Mouse (Mus musculus): Measurements from ENCODE around the gene Cryl1. TPM values are rescaled to one million over a fixed set of nuclear protein-coding genes. Genes with fewer than 3 reads are reported as not detected.

Cryl1 gene
- polyA plus RNA-seq, 1 experiment from 2014 or later: 9.2 TPM

GRCm38 (mm10) chr14:57407039-57407987 is 9.0 kb upstream of the Cryl1 start:
- H3K9me3 ChIP-seq (ENCODE audit: control insufficient read depth, low read length): no peaks in the 10 kb centered on the region
- no peak overlapping the region for H3K27ac ChIP-seq (ENCODE audit: low read depth, low read length)
- WGBS: 8% methylated on average over 12 of the region's 12 CpGs
- H3K4me3 ChIP-seq (ENCODE audit: low read depth, low read length): no peak overlapping the region
- ATAC-seq (ENCODE audit: low read depth): peak; percentile 72; the same call in 1 of the 2 replicates
- H3K36me3 ChIP-seq (ENCODE audit: control insufficient read depth, insufficient read depth, low read length): no peaks in the 10 kb centered on the region
- H3K4me2 ChIP-seq (ENCODE audit: low read depth, low read length): no peak overlapping the region
- H3K27me3 ChIP-seq (ENCODE audit: control insufficient read depth, insufficient read depth, low read length): no peaks in the 10 kb centered on the region
- no peaks in the 10 kb centered on the region for H3K4me1 ChIP-seq (ENCODE audit: control insufficient read depth, insufficient read depth, low read length)
- no peak overlapping the region for H3K9ac ChIP-seq (replicated peaks; ENCODE audit: low read depth, low read length)

GRCm38 (mm10) chr14:57402815-57403214 is 4.5 kb upstream of the Cryl1 start:
- Histone ChIP-seq H3K4me2 (ENCODE audit: low read depth, low read length) (no peak overlapping the region), H3K27ac (ENCODE audit: low read depth, low read length) (no peak overlapping the region), H3K36me3 (ENCODE audit: control insufficient read depth, insufficient read depth, low read length) (no peaks in the 10 kb centered on the region)

GRCm38 (mm10) chr14:57398813-57399427 is 591 bp upstream of the Cryl1 start:
- Histone ChIP-seq H3K4me3 (ENCODE audit: low read depth, low read length) (peak overlapping the region; percentile 53), H3K9ac (replicated peaks; ENCODE audit: low read depth, low read length) (no peak overlapping the region; the same call in 1 of the 2 replicates), H3K27ac (ENCODE audit: low read depth, low read length) (no peak overlapping the region), H3K9me3 (ENCODE audit: control insufficient read depth, low read length) (no peaks in the 10 kb centered on the region), H3K4me1 (ENCODE audit: control insufficient read depth, insufficient read depth, low read length) (no peaks in the 10 kb centered on the region), H3K27me3 (ENCODE audit: control insufficient read depth, insufficient read depth, low read length) (no peaks in the 10 kb centered on the region), H3K4me2 (ENCODE audit: low read depth, low read length) (peak overlapping the region; percentile 76), H3K36me3 (ENCODE audit: control insufficient read depth, insufficient read depth, low read length) (no peaks in the 10 kb centered on the region)
- ATAC-seq (ENCODE audit: low read depth): peak; percentile 12; the same call in 1 of the 2 replicates
- WGBS: 21% methylated on average over 13 of the region's 13 CpGs

More at GRCm38 (mm10) chr14:57402815-57403214, 4.5 kb upstream of the Cryl1 start:
- no peak for ATAC-seq (ENCODE audit: low read depth)
- H3K4me1 ChIP-seq (ENCODE audit: control insufficient read depth, insufficient read depth, low read length): no peaks in the 10 kb centered on the region
- H3K27me3 ChIP-seq (ENCODE audit: control insufficient read depth, insufficient read depth, low read length): no peaks in the 10 kb centered on the region
- no peak overlapping the region for H3K9ac ChIP-seq (replicated peaks; ENCODE audit: low read depth, low read length)
- no peaks in the 10 kb centered on the region for H3K9me3 ChIP-seq (ENCODE audit: control insufficient read depth, low read length)
- no peak overlapping the region for H3K4me3 ChIP-seq (ENCODE audit: low read depth, low read length)

GRCm38 (mm10) chr14:57397221-57397620 is 1.1 kb downstream of the Cryl1 start:
- no peaks in the 10 kb centered on the region for H3K27me3 ChIP-seq (ENCODE audit: control insufficient read depth, insufficient read depth, low read length)
- H3K4me2 ChIP-seq (ENCODE audit: low read depth, low read length): no peak overlapping the region
- no peak for ATAC-seq (ENCODE audit: low read depth)
- H3K9me3 ChIP-seq (ENCODE audit: control insufficient read depth, low read length): no peaks in the 10 kb centered on the region
- H3K36me3 ChIP-seq (ENCODE audit: control insufficient read depth, insufficient read depth, low read length): no peaks in the 10 kb centered on the region
- no peaks in the 10 kb centered on the region for H3K4me1 ChIP-seq (ENCODE audit: control insufficient read depth, insufficient read depth, low read length)
- no peak overlapping the region for H3K4me3 ChIP-seq (ENCODE audit: low read depth, low read length)
- H3K27ac ChIP-seq (ENCODE audit: low read depth, low read length): no peak overlapping the region
- WGBS: 89% methylated on average over 5 of the region's 5 CpGs
- no peak overlapping the region for H3K9ac ChIP-seq (replicated peaks; ENCODE audit: low read depth, low read length)

GRCm38 (mm10) chr14:57395470-57395869 is 2.9 kb downstream of the Cryl1 start:
- 79% methylated on average over 2 of the region's 2 CpGs for WGBS
- Histone ChIP-seq H3K27me3 (ENCODE audit: control insufficient read depth, insufficient read depth, low read length) (no peaks in the 10 kb centered on the region), H3K9me3 (ENCODE audit: control insufficient read depth, low read length) (no peaks in the 10 kb centered on the region), H3K36me3 (ENCODE audit: control insufficient read depth, insufficient read depth, low read length) (no peaks in the 10 kb centered on the region), H3K4me2 (ENCODE audit: low read depth, low read length) (no peak overlapping the region), H3K9ac (replicated peaks; ENCODE audit: low read depth, low read length) (no peak overlapping the region), H3K4me3 (ENCODE audit: low read depth, low read length) (no peak overlapping the region), H3K27ac (ENCODE audit: low read depth, low read length) (no peak overlapping the region), H3K4me1 (ENCODE audit: control insufficient read depth, insufficient read depth, low read length) (no peaks in the 10 kb centered on the region)
- ATAC-seq (ENCODE audit: low read depth): no peak

GRCm38 (mm10) chr14:57392278-57392677 is 6.1 kb downstream of the Cryl1 start:
- Histone ChIP-seq H3K9me3 (ENCODE audit: control insufficient read depth, low read length) (no peaks in the 10 kb centered on the region), H3K27ac (ENCODE audit: low read depth, low read length) (no peak overlapping the region), H3K36me3 (ENCODE audit: control insufficient read depth, insufficient read depth, low read length) (no peaks in the 10 kb centered on the region), H3K9ac (replicated peaks; ENCODE audit: low read depth, low read length) (no peak overlapping the region), H3K4me2 (ENCODE audit: low read depth, low read length) (no peak overlapping the region), H3K4me1 (ENCODE audit: control insufficient read depth, insufficient read depth, low read length) (no peaks in the 10 kb centered on the region), H3K27me3 (ENCODE audit: control insufficient read depth, insufficient read depth, low read length) (no peaks in the 10 kb centered on the region), H3K4me3 (ENCODE audit: low read depth, low read length) (no peak overlapping the region)
- WGBS: 72% methylated on average over 5 of the region's 5 CpGs
- no peak for ATAC-seq (ENCODE audit: low read depth)

GRCm38 (mm10) chr14:57391621-57392020 is 6.7 kb downstream of the Cryl1 start:
- H3K4me2 ChIP-seq (ENCODE audit: low read depth, low read length): no peak overlapping the region
- H3K36me3 ChIP-seq (ENCODE audit: control insufficient read depth, insufficient read depth, low read length): no peaks in the 10 kb centered on the region
- 83% methylated on average over 4 of the region's 4 CpGs for WGBS
- no peaks in the 10 kb centered on the region for H3K4me1 ChIP-seq (ENCODE audit: control insufficient read depth, insufficient read depth, low read length)
- ATAC-seq (ENCODE audit: low read depth): no peak
- H3K27ac ChIP-seq (ENCODE audit: low read depth, low read length): no peak overlapping the region
- no peaks in the 10 kb centered on the region for H3K27me3 ChIP-seq (ENCODE audit: control insufficient read depth, insufficient read depth, low read length)
- H3K9ac ChIP-seq (replicated peaks; ENCODE audit: low read depth, low read length): no peak overlapping the region
- no peak overlapping the region for H3K4me3 ChIP-seq (ENCODE audit: low read depth, low read length)
- no peaks in the 10 kb centered on the region for H3K9me3 ChIP-seq (ENCODE audit: control insufficient read depth, low read length)

GRCm38 (mm10) chr14:57386758-57387561 is 11.4 kb downstream of the Cryl1 start:
- H3K9ac ChIP-seq (replicated peaks; ENCODE audit: low read depth, low read length): no peak overlapping the region
- H3K36me3 ChIP-seq (ENCODE audit: control insufficient read depth, insufficient read depth, low read length): no peaks in the 10 kb centered on the region
- no peaks in the 10 kb centered on the region for H3K4me1 ChIP-seq (ENCODE audit: control insufficient read depth, insufficient read depth, low read length)
- ATAC-seq (ENCODE audit: low read depth): no peak
- 77% methylated on average over 14 of the region's 14 CpGs for WGBS
- H3K27ac ChIP-seq (ENCODE audit: low read depth, low read length): no peak overlapping the region
- no peak overlapping the region for H3K4me2 ChIP-seq (ENCODE audit: low read depth, low read length)
- H3K4me3 ChIP-seq (ENCODE audit: low read depth, low read length): no peak overlapping the region
- no peaks in the 10 kb centered on the region for H3K9me3 ChIP-seq (ENCODE audit: control insufficient read depth, low read length)
- no peaks in the 10 kb centered on the region for H3K27me3 ChIP-seq (ENCODE audit: control insufficient read depth, insufficient read depth, low read length)
